Mouse (Mus musculus): Measurements from ENCODE around the gene Rab13.

The Rab13 gene

GRCm38 (mm10) chr3:90263121-90263771 lies 49.8 kb downstream of the Rab13 start:
- no peak for DNase-seq (ENCODE audit: low spot score)

DNA sequence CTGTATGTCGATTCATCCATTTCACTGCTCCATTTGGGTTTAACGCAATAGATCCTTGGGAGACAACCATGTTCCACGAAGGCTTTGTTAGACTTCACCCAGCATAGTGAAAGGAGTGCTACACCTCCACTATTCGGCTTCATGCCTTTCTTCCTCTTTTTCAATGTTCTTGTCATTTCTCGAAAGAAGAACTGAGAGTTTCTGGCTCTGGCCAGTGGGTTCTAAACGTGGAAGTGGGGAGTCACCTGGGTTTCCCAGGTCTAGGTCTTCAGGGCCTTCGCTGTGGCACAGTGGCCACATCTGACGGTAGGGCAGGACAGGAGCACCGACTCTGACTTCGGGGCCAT lies 51.2 kb downstream of the Rab13 start:
- no peak for DNase-seq (ENCODE audit: low spot score)

- peak; percentile 86 for DNase-seq (ENCODE audit: low spot score)
These were observed 51.8 kb downstream of the Rab13 start, which contains the start of gene Dennd4b for GRCm38 (mm10) chr3:90265034-90265931. TSS of gene Dennd4b (plus strand) at chr3:90265185.

DNA sequence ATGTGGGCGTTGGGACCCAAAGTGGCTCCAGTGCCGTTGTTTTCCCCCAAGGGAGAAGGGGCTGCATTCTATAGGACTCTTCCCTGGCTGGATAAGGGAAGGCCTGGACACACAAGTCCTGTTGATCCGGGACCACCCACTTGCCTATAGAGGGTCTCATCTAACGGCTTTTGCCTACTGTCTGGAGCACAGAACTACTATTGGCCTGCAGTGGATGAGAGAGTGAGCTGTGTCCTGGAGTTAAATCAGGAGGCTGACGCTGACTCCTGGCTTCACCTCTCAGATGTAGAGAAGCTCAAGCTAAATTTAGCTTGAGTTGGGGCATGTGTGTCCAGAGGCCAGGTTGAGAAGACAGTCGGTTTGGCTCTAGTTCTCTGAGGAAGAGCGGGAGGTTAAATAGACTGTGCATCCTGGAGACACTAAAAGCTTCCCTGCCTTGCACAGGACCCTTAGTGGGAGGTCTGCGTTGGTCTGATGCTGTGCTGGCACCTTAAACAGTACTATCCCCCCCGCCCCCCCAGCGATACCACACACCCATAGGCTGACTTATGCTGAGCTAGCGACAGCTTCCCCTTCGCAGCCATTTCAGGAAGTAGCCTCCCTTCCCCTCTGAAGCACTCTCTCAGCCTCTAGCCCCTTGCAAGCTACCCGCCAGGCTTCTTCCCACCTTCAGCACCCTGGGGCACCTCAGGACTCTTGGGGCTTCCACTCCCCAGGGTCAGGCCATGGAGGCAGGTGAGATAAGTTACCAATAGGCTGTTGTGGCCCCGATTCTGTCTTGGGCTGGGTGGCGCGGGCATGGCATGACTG lies 52.6 kb downstream of the Rab13 start:
- peak; percentile 43 for DNase-seq (ENCODE audit: low spot score)

- DNase-seq (ENCODE audit: low spot score): no peak
These were observed 53.6 kb downstream of the Rab13 start for GRCm38 (mm10) chr3:90266901-90267775.

- no peak for DNase-seq (ENCODE audit: low spot score)
These were observed 54.7 kb downstream of the Rab13 start for GRCm38 (mm10) chr3:90268190-90268589.

GRCm38 (mm10) chr3:90268971-90269370 lies 55.5 kb downstream of the Rab13 start:
- DNase-seq (ENCODE audit: low spot score): no peak

DNA sequence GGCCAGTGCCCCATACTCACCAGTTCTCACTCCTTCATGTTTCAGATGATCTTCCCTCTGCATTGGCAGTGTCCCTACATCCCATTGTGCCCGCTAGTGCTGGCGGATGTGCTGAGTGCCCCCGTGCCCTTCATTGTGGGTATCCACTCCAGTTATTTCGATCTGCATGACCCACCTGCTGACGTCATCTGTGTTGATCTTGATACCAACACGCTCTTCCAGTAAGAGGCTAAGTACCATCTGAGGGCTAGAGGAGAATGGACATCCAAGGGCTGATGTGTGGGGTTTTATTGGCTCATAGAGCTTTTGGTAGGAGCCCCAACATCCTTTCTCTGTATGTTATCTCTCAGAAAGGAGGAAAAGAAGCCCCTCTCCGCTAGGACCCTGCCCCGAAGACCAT lies 57.3 kb downstream of the Rab13 start:
- no peak for DNase-seq (ENCODE audit: low spot score)

- DNase-seq (ENCODE audit: low spot score): no peak
These were observed 58.7 kb downstream of the Rab13 start for GRCm38 (mm10) chr3:90272170-90272569.

DNA sequence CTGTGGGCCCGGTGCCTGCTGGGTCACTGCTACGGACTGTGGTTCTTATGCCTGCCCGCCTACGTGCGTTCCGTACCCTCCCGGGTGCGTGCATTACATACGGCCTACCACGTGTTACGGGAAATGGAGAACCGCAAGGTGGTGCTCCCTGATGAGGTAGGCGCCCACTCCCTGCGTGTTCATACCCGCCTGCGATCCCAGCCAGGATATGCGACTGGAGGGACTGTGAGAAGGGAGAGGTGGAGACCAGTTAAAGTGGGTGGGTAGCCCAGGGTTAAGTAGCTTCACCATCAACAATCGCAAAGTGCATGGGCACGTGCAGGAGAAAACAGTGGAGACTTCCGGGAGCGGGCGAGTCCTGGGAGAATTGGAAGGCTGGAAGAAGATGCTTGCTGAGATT lies 60.4 kb downstream of the Rab13 start:
- no peak for DNase-seq (ENCODE audit: low spot score)

DNA sequence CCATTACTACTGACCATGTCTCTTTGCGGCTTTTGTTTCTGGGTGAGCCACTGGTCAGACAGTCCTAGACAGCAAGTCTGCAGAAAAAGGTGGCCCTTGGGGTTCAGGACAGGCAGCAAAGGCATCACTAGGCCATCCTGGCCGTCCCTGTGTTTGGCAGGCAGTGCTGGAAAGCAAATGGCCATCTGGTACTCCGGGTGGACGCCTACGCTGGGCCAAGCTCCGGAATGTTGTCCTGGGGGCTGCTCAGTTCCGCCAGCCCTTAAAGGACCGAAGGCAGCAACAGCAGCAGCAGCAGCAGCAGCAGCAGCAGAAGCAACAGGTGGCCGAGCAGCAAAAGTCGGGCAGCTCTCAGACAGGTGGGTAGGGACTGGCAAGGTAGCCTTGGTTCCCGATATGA lies 61.8 kb downstream of the Rab13 start:
- DNase-seq (ENCODE audit: low spot score): no peak

Measured in spleen, adult 12 weeks (tissue).